8 mouse cellular contexts compared by ENCODE assay signal in the genomic region with DNA sequence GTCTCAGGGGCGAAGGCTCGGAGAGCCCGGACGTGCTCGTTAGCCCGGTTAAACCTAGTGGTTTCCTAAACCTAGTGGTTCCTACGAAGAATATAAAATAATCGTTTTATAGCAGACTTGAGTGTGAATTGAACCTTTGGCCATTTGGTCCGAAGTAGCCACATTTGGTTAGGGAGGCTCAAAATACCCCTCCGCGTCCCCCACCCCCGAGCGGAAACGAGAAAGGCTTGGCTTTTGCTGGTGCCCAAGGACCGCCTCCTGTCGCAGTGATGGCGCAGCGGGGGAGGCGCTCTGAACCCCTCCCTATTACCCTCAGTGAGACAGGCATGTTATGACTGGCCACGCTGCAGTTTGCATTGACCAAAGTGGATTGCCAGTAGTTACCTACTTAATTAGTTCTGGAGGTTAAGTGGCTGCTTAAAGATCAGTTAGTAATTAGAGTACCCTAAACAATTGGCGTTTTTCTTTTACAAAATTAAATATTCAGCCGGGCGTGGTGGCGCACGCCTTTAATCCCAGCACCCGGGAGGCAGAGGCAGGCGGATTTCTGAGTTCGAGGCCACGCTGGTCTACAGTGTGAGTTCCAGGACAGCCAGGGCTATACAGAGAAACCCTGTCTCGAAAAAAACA. TPM values are rescaled to one million over a fixed set of nuclear protein-coding genes. Genes with fewer than 3 reads are reported as not detected.
A peak's percentile ranks its signal among the peaks of the same experiment; 100 is the strongest.
DNase-seq lines count a peak whose midpoint lies in the region; ATAC-seq and TF ChIP-seq lines count a peak whose summit lies in the region.

No protein-coding gene starts in this region.

- peak overlapping the region; percentile 93 for H3K9ac ChIP-seq in hindbrain, embryonic 16.5 days (ENCODE audit: low read depth, low read length)

- H3K9me3 ChIP-seq in hindbrain, embryonic 16.5 days (ENCODE audit: control insufficient read depth, low read length), result no peaks in the 10 kb centered on the region

- H3K4me3 ChIP-seq in hindbrain, embryonic 16.5 days (ENCODE audit: low read length), result peak overlapping the region; percentile 98
- H3K4me3 ChIP-seq in left cerebral cortex, adult 2 months, result peak overlapping the region; percentile 91

- H3K27me3 ChIP-seq in hindbrain, embryonic 16.5 days (replicated peaks; ENCODE audit: control insufficient read depth, insufficient read depth, low read length), result no peaks in the 10 kb centered on the region

- TF ChIP-seq CTCF in left cerebral cortex, adult 2 months (IDR thresholded peaks at IDR 0.05), result no peak; the same call in 1 of the 2 replicates

- H3K4me1 ChIP-seq in hindbrain, embryonic 16.5 days (ENCODE audit: control insufficient read depth, insufficient read depth, low read depth, low read length), result peaks cover 24% of the 10 kb centered on the region

- ATAC-seq in hindbrain, embryonic 16.5 days, result peak; percentile 63
- peak; percentile 62 for ATAC-seq in megakaryocyte, adult 5-6 weeks (ENCODE audit: poor library complexity, severe bottlenecking)

- peak overlapping the region; percentile 98 for H3K27ac ChIP-seq in hindbrain, embryonic 16.5 days (ENCODE audit: low read depth, low read length)
- peak overlapping the region; percentile 99 for H3K27ac ChIP-seq in left cerebral cortex, adult 2 months

- peak; percentile 94 for DNase-seq in ZHBTc4 (ENCODE audit: low read depth, low spot score)
- peak; percentile 80 to 82 for DNase-seq in cerebellum, postnatal 36 days
- peak; percentile 75 for DNase-seq in gastrocnemius, adult 18-20 months (ENCODE audit: low spot score)
- DNase-seq in left cerebral cortex, adult 2 months (ENCODE audit: extremely low spot score in 1 of 2, low spot score in 2 of 2), result peak; percentile 77 to 81
- peak; percentile 82 to 84 for DNase-seq in right cerebral cortex, adult 2 months (ENCODE audit: low spot score in 2 of 2)
- peak; percentile 73 for DNase-seq in urinary bladder, postnatal 25 days (ENCODE audit: low spot score)

- H3K4me2 ChIP-seq in hindbrain, embryonic 16.5 days (ENCODE audit: low read length), result peak overlapping the region; percentile 90

- intact Hi-C loops in left cerebral cortex, adult 2 months (cut with DNase I), result loop anchor here (1.0 kb wide), 1 partner anchor 27 kb away; the partner anchor contains the start of gene Zmiz2

- peaks cover 22% of the 10 kb centered on the region for H3K36me3 ChIP-seq in hindbrain, embryonic 16.5 days (ENCODE audit: control insufficient read depth, insufficient read depth, low read length)

- WGBS in hindbrain, embryonic 16.5 days, result under 1% methylated on average over 30 of the region's 30 CpGs

RNA-seq across cellular contexts. Expression of gene Ppia, which starts 1.3 kb away (rescaled TPM):
- 100 to 1,000 TPM; 185 to 242 TPM for total RNA-seq in gastrocnemius, adult 18-20 months (2021)
- polyA plus RNA-seq in hindbrain, embryonic 16.5 days (2015; fragmentation: Nextera tagmentation; extraction: Ambion mirVana), result 4,094 and 4,423 TPM in 2 replicates
- 1,000 to 10,000 TPM; 1,634 to 1,792 TPM for total RNA-seq in left cerebral cortex, adult 2 months (2021)
- 3,541 and 3,784 TPM in 2 replicates for total RNA-seq in megakaryocyte, adult 5-6 weeks (2015)
- total RNA-seq in megakaryocyte, adult 5-6 weeks (2017), result 1,457 and 1,607 TPM in 2 replicates

RNA-seq across cellular contexts. Expression of gene Zmiz2, which starts 27.6 kb away (rescaled TPM):
- 10 to 100 TPM; 49.3 to 51.1 TPM for total RNA-seq in gastrocnemius, adult 18-20 months (2021)
- polyA plus RNA-seq in hindbrain, embryonic 16.5 days (2015; fragmentation: Nextera tagmentation; extraction: Ambion mirVana), result 29.1 and 29.6 TPM in 2 replicates
- total RNA-seq in left cerebral cortex, adult 2 months (2021), result 100 to 1,000 TPM; 226 to 228 TPM
- 37.8 and 39.0 TPM in 2 replicates for total RNA-seq in megakaryocyte, adult 5-6 weeks (2015)
- total RNA-seq in megakaryocyte, adult 5-6 weeks (2017), result 7.9 and 12.6 TPM in 2 replicates

RNA-seq across cellular contexts. Expression of gene H2afv, which starts 27.7 kb away (rescaled TPM):
- 10 to 100 TPM; 61.3 to 63.7 TPM for total RNA-seq in gastrocnemius, adult 18-20 months (2021)
- 223 and 239 TPM in 2 replicates for polyA plus RNA-seq in hindbrain, embryonic 16.5 days (2015; fragmentation: Nextera tagmentation; extraction: Ambion mirVana)
- 10 to 100 TPM; 39.6 to 41.4 TPM for total RNA-seq in left cerebral cortex, adult 2 months (2021)
- 235 and 240 TPM in 2 replicates for total RNA-seq in megakaryocyte, adult 5-6 weeks (2015)
- 173 and 184 TPM in 2 replicates for total RNA-seq in megakaryocyte, adult 5-6 weeks (2017)

RNA-seq across cellular contexts. Expression of gene Purb, which starts 59.2 kb away (rescaled TPM):
- total RNA-seq in gastrocnemius, adult 18-20 months (2021), result 10 to 100 TPM; 19.0 to 21.1 TPM
- polyA plus RNA-seq in hindbrain, embryonic 16.5 days (2015; fragmentation: Nextera tagmentation; extraction: Ambion mirVana), result 11.2 and 11.5 TPM in 2 replicates
- 100 to 1,000 TPM; 279 to 284 TPM for total RNA-seq in left cerebral cortex, adult 2 months (2021)
- total RNA-seq in megakaryocyte, adult 5-6 weeks (2015), result 54.1 and 63.5 TPM in 2 replicates
- total RNA-seq in megakaryocyte, adult 5-6 weeks (2017), result 43.7 and 56.3 TPM in 2 replicates

Comparison
In these comparisons a context has a peak if more than half of its experiments do, and no peak if none do; other contexts are left out.
1. Peak in every context shown above with its lines: DNase-seq, ATAC-seq, H3K4me3 ChIP-seq and H3K27ac ChIP-seq.
2. RNA of gene Ppia, which starts 1.3 kb away (total RNA-seq): 1,457 to 3,784 TPM in megakaryocyte, adult 5-6 weeks and 1,634 to 1,792 TPM in left cerebral cortex, adult 2 months; 185 to 242 TPM in gastrocnemius, adult 18-20 months; every median in the first group is over 4 times any median in the second.
3. RNA of gene Zmiz2, which starts 27.6 kb away (total RNA-seq): 226 to 228 TPM in left cerebral cortex, adult 2 months; 49.3 to 51.1 TPM in gastrocnemius, adult 18-20 months and 7.9 to 39.0 TPM in megakaryocyte, adult 5-6 weeks; every median in the first group is over 4 times any median in the second.